Mouse (Mus musculus) T-helper 17 cell (primary cell): ENCODE results near the gene Oscp1.
"Not testable (repeated sequence)": the region's sequence is repeated elsewhere in the genome, so short reads cannot be mapped to it uniquely, and the experiment has no call there.

Experiments
- in situ Hi-C, 2 experiments: fragments of 300-600 bp; cut with MboI, MseI; formaldehyde crosslinking; loops; 1 replicate in 1 of 2; 2 replicates in 1 of 2; pipeline ENCODE4 v1.15.1; 2025; ENCODE audit warnings: high pct_unique_total_duplicates in 2 of 2

Oscp1 gene

DNA sequence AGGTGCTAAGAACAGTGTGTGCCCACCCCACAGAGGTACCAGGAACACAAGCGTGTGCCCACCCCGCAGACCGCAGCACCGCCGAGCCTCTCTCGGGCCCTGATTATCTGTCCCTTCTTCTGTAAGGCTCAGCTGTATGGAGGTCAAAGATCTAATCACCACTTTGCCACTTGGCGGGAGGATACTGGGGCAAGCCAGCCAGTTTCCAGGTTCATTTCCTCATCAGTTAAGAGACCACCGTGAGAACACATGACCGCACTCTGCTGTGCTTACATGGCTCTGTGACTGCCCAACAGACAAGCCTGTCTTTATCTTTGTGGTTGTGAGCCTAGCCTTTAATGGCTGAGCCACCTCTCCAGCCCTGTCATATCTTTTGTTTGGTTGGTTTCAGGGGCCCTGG is 24.7 kb downstream of the Oscp1 start:
- in situ Hi-C loops = no loop called here

GRCm38 (mm10) chr4:126084382-126084781 is 26.0 kb downstream of the Oscp1 start:
- in situ Hi-C loops = no loop called here

DNA sequence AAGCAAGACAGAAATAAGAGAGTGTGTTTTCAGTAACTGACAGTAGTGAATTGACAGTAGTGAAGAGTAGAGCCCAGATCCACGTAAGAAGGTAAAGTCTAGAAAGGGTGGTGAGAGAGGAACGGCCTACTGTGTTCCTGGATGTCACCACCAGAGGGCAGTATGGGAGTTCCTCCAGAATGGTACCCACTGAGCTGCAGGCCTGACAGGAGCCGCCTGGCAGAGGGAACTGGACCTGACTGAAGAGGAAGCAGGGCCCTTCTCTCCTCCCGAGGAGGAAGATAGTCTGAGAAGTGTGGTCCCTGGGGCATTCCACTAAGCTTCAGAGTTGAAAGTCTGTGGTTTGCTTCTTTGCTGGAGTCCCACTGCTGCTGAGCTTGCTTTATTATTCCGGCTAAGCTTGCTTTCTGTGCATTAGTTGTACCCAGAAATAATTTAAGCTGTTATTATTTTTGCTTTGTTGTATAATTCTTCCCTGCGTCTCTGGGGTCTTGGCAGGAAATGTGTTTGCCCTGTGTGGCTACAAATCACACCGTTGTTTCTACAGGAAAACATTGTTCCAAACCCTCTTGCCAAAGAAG is 27.7 kb downstream of the Oscp1 start:
- in situ Hi-C loops = loop anchor here (5.0 kb wide), 1 partner anchor 66 kb away; no protein-coding TSS in a partner anchor

DNA sequence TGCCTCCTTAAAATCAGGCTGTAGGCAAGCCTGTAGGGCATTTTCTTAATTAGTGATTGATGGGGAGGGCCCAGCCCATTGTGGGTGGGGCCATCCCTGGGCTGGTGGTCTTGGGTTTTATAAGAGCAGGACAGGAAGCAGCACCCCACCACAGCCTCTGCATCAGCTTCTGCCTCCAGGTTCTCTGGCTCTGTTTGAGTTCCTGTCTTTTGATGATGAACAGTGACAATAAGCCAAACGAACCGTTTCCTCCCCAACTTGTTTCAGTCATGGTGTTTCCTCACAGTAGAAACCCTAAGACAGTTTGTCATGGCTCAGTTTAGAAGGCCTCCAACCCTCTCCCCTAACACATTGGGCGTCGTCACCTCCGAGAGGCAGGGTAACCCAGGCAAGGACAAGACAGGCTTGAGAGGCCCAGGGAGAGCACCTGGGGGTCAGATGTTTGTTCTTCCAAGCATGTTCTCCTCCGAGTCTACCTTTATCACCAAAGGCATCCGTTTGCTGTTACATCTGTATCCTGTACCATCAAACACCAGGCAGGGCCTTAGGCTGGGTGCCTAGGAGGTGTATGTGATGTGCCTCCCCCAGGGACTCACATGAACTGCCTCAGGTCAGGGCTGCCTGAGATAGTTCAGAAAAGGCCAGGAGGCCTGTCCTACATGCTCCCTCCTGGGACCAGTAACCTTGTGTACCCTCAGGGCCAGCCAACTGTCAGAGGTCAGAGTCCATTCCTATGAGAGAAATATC is 31.9 kb downstream of the Oscp1 start:
- in situ Hi-C loops = no loop called here

DNA sequence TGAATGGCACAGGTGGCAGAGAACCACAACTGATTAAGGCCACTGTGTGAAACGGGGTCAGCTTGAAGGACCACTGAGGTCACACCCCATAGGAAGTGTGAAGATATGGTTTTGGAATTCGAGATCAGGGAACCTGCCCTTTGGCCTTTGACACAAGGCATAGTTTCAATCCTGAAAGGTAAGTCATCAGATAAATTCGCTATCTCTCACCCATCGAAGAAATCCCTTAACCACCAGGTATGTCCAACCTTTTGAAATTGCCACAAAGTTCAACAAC is 32.4 kb downstream of the Oscp1 start:
- in situ Hi-C loops = no loop called here

DNA sequence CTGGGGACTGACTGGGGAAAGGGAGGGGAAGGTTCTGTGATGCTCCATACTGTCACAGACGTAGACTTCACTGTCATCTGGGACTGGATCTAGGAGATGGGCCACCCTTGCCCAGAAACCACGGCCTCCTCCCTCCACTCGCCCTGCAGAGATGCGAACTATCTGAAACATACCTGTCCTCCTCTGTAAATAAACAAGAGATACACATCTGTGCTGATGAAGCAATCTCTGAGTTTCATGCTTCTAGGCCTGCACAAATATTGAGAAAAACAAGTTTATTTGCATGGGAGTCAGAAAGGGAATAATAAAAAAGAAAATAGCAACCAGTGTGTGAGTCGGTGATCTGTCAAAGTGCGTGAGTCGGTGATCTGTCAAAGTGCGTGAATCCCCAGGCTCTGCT is 33.5 kb downstream of the Oscp1 start:
- in situ Hi-C loops = no loop called here

- in situ Hi-C loops = not testable (repeated sequence)
Measured at GRCm38 (mm10) chr4:126095622-126096430, 37.5 kb downstream of the Oscp1 start.

GRCm38 (mm10) chr4:126096464-126097111 is 38.2 kb downstream of the Oscp1 start, which contains the start of gene Lsm10:
TSS of gene Lsm10 (plus strand) at chr4:126096623.
- in situ Hi-C loops = no loop called here

DNA sequence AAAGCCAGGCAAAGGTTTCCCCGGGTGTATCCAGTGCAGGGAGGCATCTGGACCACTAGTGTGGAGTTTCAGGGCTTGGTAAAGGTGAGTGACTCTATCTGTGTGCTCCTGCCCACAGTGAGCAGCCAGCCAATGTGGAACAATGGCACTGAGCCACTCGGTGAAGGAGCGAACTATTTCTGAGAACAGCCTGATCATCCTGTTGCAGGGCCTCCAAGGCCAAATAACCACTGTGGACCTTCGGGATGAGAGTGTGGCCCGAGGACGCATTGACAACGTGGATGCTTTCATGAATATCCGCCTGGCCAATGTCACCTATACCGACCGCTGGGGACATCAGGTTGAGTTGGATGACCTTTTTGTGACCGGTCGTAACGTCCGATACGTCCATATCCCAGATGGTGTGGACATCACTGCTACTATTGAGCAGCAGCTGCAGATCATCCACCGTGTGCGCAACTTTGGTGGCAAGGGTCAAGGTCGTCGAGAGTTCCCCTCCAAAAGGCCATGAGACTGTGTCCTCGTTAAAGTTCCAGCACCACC is 39.4 kb downstream of the Oscp1 start:
- in situ Hi-C loops = no loop called here

GRCm38 (mm10) chr4:126099365-126099764 is 41.0 kb downstream of the Oscp1 start:
- in situ Hi-C loops = no loop called here

DNA sequence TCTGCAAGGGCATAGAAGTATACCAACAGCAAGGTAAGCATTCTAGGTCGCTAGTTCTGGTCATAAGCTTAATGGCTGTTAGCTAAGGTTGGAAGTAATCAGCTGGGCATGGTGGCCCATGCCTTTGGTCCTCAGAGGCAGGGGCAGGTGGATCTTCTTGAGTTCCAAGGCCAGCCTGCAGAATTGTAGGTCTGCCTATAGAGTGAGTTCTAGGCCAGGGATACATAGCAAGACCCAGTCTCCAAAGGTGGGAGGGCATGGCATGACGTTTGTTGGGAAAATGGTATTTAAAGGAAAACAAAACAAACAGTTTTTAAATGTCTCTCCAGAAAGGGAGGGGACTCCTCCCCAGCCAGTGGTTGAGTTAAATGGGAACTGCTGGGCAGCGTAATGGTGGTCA is 42.4 kb downstream of the Oscp1 start:
- in situ Hi-C loops = loop anchor here in 1 of 2 experiments (5.0 kb wide), 1 partner anchor 917 kb away; no protein-coding TSS in a partner anchor

DNA sequence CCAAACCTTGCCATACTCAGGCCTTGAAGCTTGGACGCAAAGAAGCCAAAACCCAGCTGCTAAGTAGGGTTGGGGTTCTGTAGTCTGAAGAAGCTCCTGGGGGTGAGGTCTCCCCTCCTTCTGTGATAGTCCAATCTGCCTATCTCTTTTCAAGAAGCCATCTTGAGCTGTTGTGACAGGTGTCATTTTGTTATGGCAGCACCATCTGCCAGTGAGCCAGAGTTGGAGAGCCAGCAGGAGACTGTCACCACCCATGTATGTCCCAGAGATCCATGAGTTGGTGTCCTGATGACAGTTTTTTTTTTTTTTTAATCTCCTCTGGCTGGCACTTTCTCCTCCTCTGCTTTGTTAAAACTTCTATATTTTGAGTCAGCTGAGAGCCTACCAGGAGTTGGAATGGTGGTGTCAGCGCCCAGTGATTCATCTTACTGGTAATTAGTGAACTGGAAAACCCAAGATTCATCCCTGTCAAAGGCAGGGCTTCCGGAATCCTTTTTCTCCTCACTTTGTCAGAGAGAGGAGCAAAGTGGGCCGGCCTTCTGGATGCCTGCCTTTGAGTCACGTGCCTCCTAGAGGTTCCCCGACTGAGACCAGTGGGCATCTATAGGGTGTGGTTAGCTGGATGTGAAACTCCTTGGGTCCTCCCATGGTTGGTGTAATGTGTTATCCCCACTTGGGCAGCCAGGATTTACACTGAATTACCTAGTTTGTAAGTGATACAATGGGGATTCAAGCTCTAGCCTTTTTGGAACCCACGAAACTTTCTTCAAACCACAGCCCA is 43.9 kb downstream of the Oscp1 start:
- in situ Hi-C loops = loop anchor here in 1 of 2 experiments (5.0 kb wide), 1 partner anchor 915 kb away; no protein-coding TSS in a partner anchor

DNA sequence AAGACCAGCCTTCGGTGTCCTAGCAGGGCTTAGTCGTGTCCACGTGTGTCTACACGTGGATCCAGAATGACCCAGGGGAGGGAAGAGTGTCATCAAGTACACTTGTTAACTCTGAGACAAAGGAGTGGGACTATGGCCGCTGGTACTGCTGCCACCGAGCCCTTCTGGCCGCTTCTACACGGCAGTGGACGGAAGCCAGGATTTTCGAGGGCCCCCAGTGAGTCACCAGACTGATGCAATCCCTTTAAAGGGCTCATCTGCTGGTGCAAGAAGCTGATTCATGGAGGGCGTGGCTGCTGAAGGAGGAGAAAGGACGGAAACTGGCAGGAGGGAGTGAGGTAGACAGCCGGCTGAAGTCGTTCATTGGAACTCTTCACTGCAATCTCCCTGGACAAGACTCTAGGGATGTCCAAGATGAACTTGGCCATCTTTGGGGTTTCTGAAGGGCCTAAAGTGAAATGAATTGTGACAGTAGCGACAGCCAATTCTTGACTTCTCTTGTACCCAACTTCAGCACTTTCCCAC is 44.8 kb downstream of the Oscp1 start:
- in situ Hi-C loops = loop anchor here in 1 of 2 experiments (5.0 kb wide), 1 partner anchor 914 kb away; no protein-coding TSS in a partner anchor

GRCm38 (mm10) chr4:126103590-126104068 is 45.3 kb downstream of the Oscp1 start, which contains the start of gene Stk40:
TSS of gene Stk40 (plus strand) at chr4:126103957.
- in situ Hi-C loops = loop anchor here in 1 of 2 experiments (5.0 kb wide), 1 partner anchor 914 kb away; no protein-coding TSS in a partner anchor

DNA sequence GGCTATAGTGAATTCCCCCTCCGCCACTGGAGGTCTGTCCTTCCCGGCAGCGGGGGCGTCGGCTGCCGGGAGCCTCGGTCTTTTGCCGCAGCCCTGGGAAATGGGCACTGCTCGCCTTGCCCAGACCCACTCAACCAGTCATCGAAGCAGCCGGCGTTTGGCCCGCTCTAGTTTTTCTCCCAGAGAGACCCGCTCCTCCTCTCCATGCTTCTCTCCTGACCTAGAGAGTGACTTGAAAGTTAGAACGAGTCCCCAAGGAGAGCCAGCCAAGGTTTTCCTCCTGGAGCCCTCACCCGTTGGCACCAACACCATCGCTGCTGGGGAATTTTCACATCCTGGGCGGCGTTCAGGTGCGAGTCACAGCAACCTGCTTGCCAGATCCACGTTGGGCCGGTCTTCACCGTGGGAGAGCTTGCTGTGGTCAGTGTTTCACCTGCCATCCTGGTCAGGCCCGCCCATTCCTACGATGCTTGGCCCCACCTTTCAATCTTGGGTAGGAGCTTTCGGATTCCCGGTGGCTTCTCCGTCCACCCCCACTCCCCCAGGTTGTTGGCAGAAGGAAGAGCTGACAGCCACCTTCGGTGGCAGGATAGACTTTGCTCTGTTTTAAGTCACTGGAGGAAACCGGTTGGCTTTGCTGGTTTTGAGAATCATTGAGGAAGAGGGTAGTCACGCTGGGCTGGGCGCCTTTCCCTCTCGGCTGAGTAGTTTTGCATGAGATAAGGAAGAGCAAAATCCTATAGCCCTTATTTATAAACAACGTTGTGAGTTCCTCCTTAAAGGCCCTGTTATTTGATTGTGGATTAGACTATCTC is 46.1 kb downstream of the Oscp1 start:
- in situ Hi-C loops = loop anchor here in 1 of 2 experiments (5.0 kb wide), 1 partner anchor 913 kb away; no protein-coding TSS in a partner anchor

- in situ Hi-C loops = no loop called here
Measured at GRCm38 (mm10) chr4:126105131-126105783, 46.9 kb downstream of the Oscp1 start.

- in situ Hi-C loops = no loop called here
Measured at GRCm38 (mm10) chr4:126108061-126108740, 49.8 kb downstream of the Oscp1 start.
